Mouse (Mus musculus) liver, embryonic 14.5 days (tissue): ENCODE results near the gene Cyth4.

Experiments
- CTCF ChIP-seq: IDR thresholded peaks from 2 replicates; pipeline ENCODE4 v1.5.1; 2016; ENCODE audit warnings: antibody characterized with exemption, low read depth, control low read depth
- EP300 ChIP-seq: IDR thresholded peaks from 2 replicates; pipeline ENCODE4 v1.6.1; 2016; ENCODE audit warnings: antibody characterized with exemption, low read depth

- TF ChIP-seq CTCF = no peak
- TF ChIP-seq EP300 = no peak
Observed at GRCm38 (mm10) chr15:78563937-78564336, 32.9 kb upstream of the Cyth4 start.
